Mouse (Mus musculus): ENCODE results near the gene Hes3. TPM values are rescaled to one million over a fixed set of nuclear protein-coding genes. Genes with fewer than 3 reads are reported as not detected.

The Hes3 gene
- polyA plus RNA-seq, 1 experiment from 2014 or later: 0.07 TPM

GRCm38 (mm10) chr4:152307542-152307941 lies 16.1 kb upstream of the Hes3 start:
- no peak for DNase-seq (ENCODE audit: low spot score)

GRCm38 (mm10) chr4:152305991-152306390 lies 14.5 kb upstream of the Hes3 start:
- DNase-seq (ENCODE audit: low spot score): no peak

GRCm38 (mm10) chr4:152304685-152305084 lies 13.2 kb upstream of the Hes3 start:
- no peak for DNase-seq (ENCODE audit: low spot score)

GRCm38 (mm10) chr4:152303172-152303571 lies 11.7 kb upstream of the Hes3 start:
- DNase-seq (ENCODE audit: low spot score): no peak

- DNase-seq (ENCODE audit: low spot score): no peak
Measured at GRCm38 (mm10) chr4:152302012-152302411, 10.6 kb upstream of the Hes3 start.

- no peak for DNase-seq (ENCODE audit: low spot score)
Measured at GRCm38 (mm10) chr4:152300375-152300774, 8.9 kb upstream of the Hes3 start.

- no peak for DNase-seq (ENCODE audit: low spot score)
Measured at GRCm38 (mm10) chr4:152298836-152299235, 7.4 kb upstream of the Hes3 start.

- peak; percentile 100 for DNase-seq (ENCODE audit: low spot score)
Measured at GRCm38 (mm10) chr4:152296874-152297861, 5.7 kb upstream of the Hes3 start, which contains the start of gene Icmt. TSS of gene Icmt (plus strand) at chr4:152297227.

GRCm38 (mm10) chr4:152296371-152296770 lies 4.9 kb upstream of the Hes3 start:
- DNase-seq (ENCODE audit: low spot score): no peak

GRCm38 (mm10) chr4:152295916-152296315 lies 4.5 kb upstream of the Hes3 start:
- DNase-seq (ENCODE audit: low spot score): peak; percentile 77

GRCm38 (mm10) chr4:152294188-152294929 lies 2.9 kb upstream of the Hes3 start:
- no peak for DNase-seq (ENCODE audit: low spot score)

- DNase-seq (ENCODE audit: low spot score): no peak
Measured at GRCm38 (mm10) chr4:152292102-152292765, 772 bp upstream of the Hes3 start.

- DNase-seq (ENCODE audit: low spot score): no peak
Measured at GRCm38 (mm10) chr4:152290991-152291390, 471 bp downstream of the Hes3 start.

GRCm38 (mm10) chr4:152290385-152290784 lies 1.1 kb downstream of the Hes3 start:
- no peak for DNase-seq (ENCODE audit: low spot score)

- no peak for DNase-seq (ENCODE audit: low spot score)
Measured at GRCm38 (mm10) chr4:152288398-152288945, 3.0 kb downstream of the Hes3 start.

GRCm38 (mm10) chr4:152287317-152288120 lies 3.9 kb downstream of the Hes3 start:
- DNase-seq (ENCODE audit: low spot score): no peak

- peak; percentile 67 for DNase-seq (ENCODE audit: low spot score)
Measured at GRCm38 (mm10) chr4:152286887-152287286, 4.6 kb downstream of the Hes3 start.

- no peak for DNase-seq (ENCODE audit: low spot score)
Measured at GRCm38 (mm10) chr4:152286183-152286582, 5.3 kb downstream of the Hes3 start.

- peak; percentile 40 for DNase-seq (ENCODE audit: low spot score)
Measured at GRCm38 (mm10) chr4:152285505-152285904, 6.0 kb downstream of the Hes3 start.

- DNase-seq (ENCODE audit: low spot score): peak; percentile 86
Measured at GRCm38 (mm10) chr4:152283186-152283950, 8.1 kb downstream of the Hes3 start.

Data from thymus, postnatal 0 days (tissue).